Mouse (Mus musculus) spleen, postnatal 10 days (tissue): Measurements from ENCODE around the gene Cpsf4.
"Not testable (repeated sequence)": the region's sequence is repeated elsewhere in the genome, so short reads cannot be mapped to it uniquely, and the experiment has no call there.

Experiments
- DNase-seq, 2 experiments: peaks; one replicate each; pipeline ENCODE4 v3.0.0; 2021 to 2022; ENCODE audit warnings: low spot score in 2 of 2

Cpsf4 gene

DNA sequence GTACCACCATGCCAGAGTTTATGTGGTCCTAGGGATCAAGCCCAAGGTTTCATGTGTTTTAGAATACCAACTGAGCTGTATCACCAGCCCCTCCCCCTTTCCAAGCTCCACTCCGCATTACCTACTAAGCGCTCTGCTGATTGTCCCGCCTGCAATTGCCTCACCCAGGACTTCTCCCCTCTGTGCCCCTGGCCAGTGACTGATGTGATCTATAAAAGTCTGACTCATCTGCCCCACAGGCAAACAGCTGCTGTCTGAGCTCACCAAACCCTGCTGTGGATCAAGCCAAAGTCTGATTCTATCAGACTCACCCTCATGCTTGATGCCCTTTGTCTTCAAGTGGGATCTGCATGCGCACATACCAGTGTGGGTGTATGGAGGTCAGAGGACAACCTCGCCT, 55.8 kb downstream of the Cpsf4 start:
- DNase-seq = no peak

DNA sequence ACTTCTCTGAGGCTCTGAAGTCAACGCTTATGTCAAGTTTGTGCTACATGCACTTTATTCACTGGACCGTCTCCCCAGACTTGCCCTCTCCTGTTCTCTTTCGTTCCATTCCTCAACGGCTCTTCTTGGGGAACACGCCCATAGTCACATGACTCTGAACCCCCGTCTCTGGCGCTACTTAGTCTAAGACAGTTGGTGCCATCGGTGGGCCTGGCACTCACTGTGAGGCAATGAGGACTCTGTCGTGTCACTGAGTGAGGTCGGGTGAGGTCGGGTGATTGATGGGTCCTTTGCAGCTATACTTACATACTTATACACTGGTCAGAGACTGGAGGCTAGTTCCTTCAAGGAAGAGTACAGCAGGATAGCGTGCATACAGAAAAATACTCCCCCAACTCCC, 56.4 kb downstream of the Cpsf4 start:
- DNase-seq = no peak

GRCm38 (mm10) chr5:145226453-145226852, 59.4 kb downstream of the Cpsf4 start:
- no peak for DNase-seq

- DNase-seq = not testable (repeated sequence)
These were observed 62.3 kb downstream of the Cpsf4 start for GRCm38 (mm10) chr5:145229283-145229682.

- no peak for DNase-seq
These were observed 63.6 kb downstream of the Cpsf4 start for GRCm38 (mm10) chr5:145230641-145231040.

- peak; percentile 94 to 96 for DNase-seq
These were observed 64.4 kb downstream of the Cpsf4 start, which contains the start of gene Zfp655 for GRCm38 (mm10) chr5:145231367-145231871. Gene Zfp655 (plus strand): TSS chr5:145231715.
